Mouse (Mus musculus) neural tube, embryonic 15.5 days (tissue): ENCODE measurements around the gene Faim2. TPM values are rescaled to one million over a fixed set of nuclear protein-coding genes. Genes with fewer than 3 reads are reported as not detected.
A peak's percentile ranks its signal among the peaks of the same experiment; 100 is the strongest.

Experiments
- ATAC-seq: fragments of 200-750 bp; cut with Nextera tagmentation; 2 replicates; pipeline ENCODE4 v1.8.0; 2017; ENCODE audit warnings: mild to moderate bottlenecking, moderate TSS enrichment, moderate library complexity; ENCODE audit not compliant: low FRiP score
- H3K27ac ChIP-seq: fragments of 300-500 bp; sonication (generic); replicated peaks from 2 replicates; pipeline ENCODE4 v1.5.1; 2015; ENCODE audit warnings: mild to moderate bottlenecking, inconsistent platforms
- H3K27me3 ChIP-seq: fragments of 300-500 bp; sonication (generic); replicated peaks from 2 replicates; pipeline ENCODE4 v1.6.1; 2015; ENCODE audit warnings: inconsistent platforms
- H3K36me3 ChIP-seq: fragments of 300-500 bp; sonication (generic); 2 replicates; pipeline ENCODE4 v1.6.1; 2015; ENCODE audit warnings: inconsistent platforms
- H3K4me1 ChIP-seq: fragments of 300-500 bp; sonication (generic); 2 replicates; pipeline ENCODE4 v1.6.1; 2015; ENCODE audit warnings: inconsistent platforms
- H3K4me2 ChIP-seq: fragments of 300-500 bp; sonication (generic); 2 replicates; pipeline ENCODE4 v1.6.1; 2015; ENCODE audit warnings: inconsistent platforms, mild to moderate bottlenecking, moderate library complexity
- H3K4me3 ChIP-seq: fragments of 300-500 bp; sonication (generic); replicated peaks from 2 replicates; pipeline ENCODE4 v1.5.1; 2015; ENCODE audit warnings: mild to moderate bottlenecking, inconsistent platforms
- H3K9ac ChIP-seq: fragments of 300-500 bp; sonication (generic); replicated peaks from 2 replicates; pipeline ENCODE4 v1.6.1; 2015; ENCODE audit warnings: mild to moderate bottlenecking, inconsistent platforms
- H3K9me3 ChIP-seq: fragments of 300-500 bp; sonication (generic); replicated peaks from 2 replicates; pipeline ENCODE4 v1.6.1; 2016; ENCODE audit warnings: inconsistent platforms
- WGBS: fragments of 180-500 bp; shearing (Covaris S2); methylation state at CpG from one replicate; pipeline ENCODE4 v1.1.7; 2015; ENCODE audit warnings: mixed read lengths; 5-methylcytosine and 5-hydroxymethylcytosine counted together
- polyA plus RNA-seq: library from polyadenylated mRNA; unstranded; fragments of >200 nt; fragmentation: Nextera tagmentation; extraction: Ambion mirVana; gene quantifications from 2 replicates; pipeline ENCODE4 v1.2.1, GENCODE M21; 2015

Gene Faim2
- polyA plus RNA-seq, 1 experiment from 2014 or later, result 57.5 TPM

- ATAC-seq, result no peak
- Histone ChIP-seq H3K27me3 (no peaks in the 10 kb centered on the region), H3K36me3 (no peaks in the 10 kb centered on the region), H3K4me3 (no peak overlapping the region), H3K9ac (no peak overlapping the region), H3K9me3 (no peaks in the 10 kb centered on the region), H3K4me2 (no peak overlapping the region), H3K27ac (no peak overlapping the region), H3K4me1 (peaks cover 14% of the 10 kb centered on the region)
- 79% methylated on average over 1 of the region's 1 CpGs for WGBS
These were observed 52.2 kb downstream of the Faim2 start for GRCm38 (mm10) chr15:99475814-99476213.

- H3K27ac ChIP-seq, result peak within 1 kb of the TSS; percentile 92
- peak; percentile 93 for ATAC-seq
- WGBS, result under 1% methylated on average over 26 of the region's 26 CpGs
These were observed 53.4 kb downstream of the Faim2 start, which contains the start of gene Bcdin3d for GRCm38 (mm10) chr15:99474576-99474926. TSS of gene Bcdin3d (minus strand) at chr15:99474730.

GRCm38 (mm10) chr15:99473801-99474575 lies 54.0 kb downstream of the Faim2 start:
- Histone ChIP-seq H3K4me1 (peaks cover 20% of the 10 kb centered on the region), H3K36me3 (0 out of 2 replicates have a peak, but pooled peaks cover under 1% of the 10 kb centered on the region), H3K4me2 (peak overlapping the region; percentile 77), H3K9me3 (no peaks in the 10 kb centered on the region), H3K27me3 (no peaks in the 10 kb centered on the region), H3K4me3 (peak overlapping the region; percentile 94), H3K9ac (peak overlapping the region; percentile 88), H3K27ac (peak overlapping the region; percentile 92)
- WGBS, result 5% methylated on average over 38 of the region's 38 CpGs
- ATAC-seq, result peak; percentile 76

More at GRCm38 (mm10) chr15:99474576-99474926, 53.4 kb downstream of the Faim2 start, which contains the start of gene Bcdin3d:
- Histone ChIP-seq H3K9me3 (no peaks in the 10 kb centered on the region), H3K36me3 (no peaks in the 10 kb centered on the region), H3K4me1 (peaks cover 20% of the 10 kb centered on the region), H3K9ac (peak within 1 kb of the TSS; percentile 88), H3K4me3 (peak within 1 kb of the TSS; percentile 94), H3K4me2 (peak within 1 kb of the TSS; percentile 77), H3K27me3 (no peaks in the 10 kb centered on the region)

GRCm38 (mm10) chr15:99472972-99473371 lies 55.0 kb downstream of the Faim2 start:
- ATAC-seq, result no peak
- no peak overlapping the region for H3K4me2 ChIP-seq

GRCm38 (mm10) chr15:99471677-99472063 lies 56.3 kb downstream of the Faim2 start:
- H3K27ac ChIP-seq, result no peak overlapping the region
- no peak for ATAC-seq
- WGBS, result 76% methylated on average over 14 of the region's 14 CpGs
- peaks cover 20% of the 10 kb centered on the region for H3K4me1 ChIP-seq
- no peaks in the 10 kb centered on the region for H3K9me3 ChIP-seq
- H3K27me3 ChIP-seq, result no peaks in the 10 kb centered on the region
- H3K4me2 ChIP-seq, result no peak overlapping the region
- 0 out of 2 replicates have a peak, but pooled peaks cover 3% of the 10 kb centered on the region for H3K36me3 ChIP-seq
- H3K4me3 ChIP-seq, result no peak overlapping the region
- H3K9ac ChIP-seq, result no peak overlapping the region

More at GRCm38 (mm10) chr15:99472972-99473371, 55.0 kb downstream of the Faim2 start:
- Histone ChIP-seq H3K27ac (no peak overlapping the region), H3K4me1 (peaks cover 20% of the 10 kb centered on the region), H3K9me3 (no peaks in the 10 kb centered on the region), H3K4me3 (no peak overlapping the region; the same call in 1 of the 2 replicates), H3K27me3 (no peaks in the 10 kb centered on the region), H3K36me3 (0 out of 2 replicates have a peak, but pooled peaks cover 3% of the 10 kb centered on the region), H3K9ac (no peak overlapping the region)
- 93% methylated on average over 7 of the region's 7 CpGs for WGBS

GRCm38 (mm10) chr15:99470971-99471676 lies 56.8 kb downstream of the Faim2 start:
- WGBS, result 61% methylated on average over 17 of the region's 17 CpGs
- Histone ChIP-seq H3K9ac (no peak overlapping the region; the same call in 1 of the 2 replicates), H3K4me3 (no peak overlapping the region), H3K27ac (peak overlapping the region; percentile 7; the same call in 1 of the 2 replicates), H3K36me3 (0 out of 2 replicates have a peak, but pooled peaks cover 3% of the 10 kb centered on the region), H3K4me1 (peaks cover 20% of the 10 kb centered on the region), H3K4me2 (peak overlapping the region; percentile 17; the same call in 1 of the 2 replicates), H3K9me3 (no peaks in the 10 kb centered on the region), H3K27me3 (no peaks in the 10 kb centered on the region)
- no peak for ATAC-seq

- Histone ChIP-seq H3K4me3 (no peak overlapping the region), H3K9ac (no peak overlapping the region), H3K36me3 (0 out of 2 replicates have a peak, but pooled peaks cover 3% of the 10 kb centered on the region), H3K27me3 (no peaks in the 10 kb centered on the region), H3K4me2 (0 out of 2 replicates have a peak overlapping the region, but pooled peaks have one; percentile 17), H3K4me1 (peaks cover 20% of the 10 kb centered on the region), H3K27ac (0 out of 2 replicates have a peak overlapping the region, but pooled peaks have one; percentile 7), H3K9me3 (no peaks in the 10 kb centered on the region)
- no peak for ATAC-seq
- 83% methylated on average over 31 of the region's 31 CpGs for WGBS
These were observed 57.7 kb downstream of the Faim2 start for GRCm38 (mm10) chr15:99470224-99470761.

GRCm38 (mm10) chr15:99469736-99470135 lies 58.2 kb downstream of the Faim2 start:
- 95% methylated on average over 4 of the region's 4 CpGs for WGBS
- no peaks in the 10 kb centered on the region for H3K9me3 ChIP-seq
- no peak overlapping the region for H3K4me3 ChIP-seq
- H3K4me2 ChIP-seq, result no peak overlapping the region
- H3K27ac ChIP-seq, result no peak overlapping the region
- no peaks in the 10 kb centered on the region for H3K27me3 ChIP-seq
- ATAC-seq, result no peak
- H3K4me1 ChIP-seq, result peaks cover 16% of the 10 kb centered on the region
- H3K36me3 ChIP-seq, result 0 out of 2 replicates have a peak, but pooled peaks cover 3% of the 10 kb centered on the region
- no peak overlapping the region for H3K9ac ChIP-seq

- H3K4me2 ChIP-seq, result no peak overlapping the region
- H3K9ac ChIP-seq, result no peak overlapping the region
- no peaks in the 10 kb centered on the region for H3K9me3 ChIP-seq
- 45% methylated on average over 3 of the region's 3 CpGs for WGBS
- no peak overlapping the region for H3K27ac ChIP-seq
- H3K4me1 ChIP-seq, result peaks cover 14% of the 10 kb centered on the region
- no peak for ATAC-seq
- H3K4me3 ChIP-seq, result no peak overlapping the region
- 0 out of 2 replicates have a peak, but pooled peaks cover 3% of the 10 kb centered on the region for H3K36me3 ChIP-seq
- H3K27me3 ChIP-seq, result no peaks in the 10 kb centered on the region
These were observed 58.9 kb downstream of the Faim2 start for GRCm38 (mm10) chr15:99469067-99469466.

- Histone ChIP-seq H3K9me3 (no peaks in the 10 kb centered on the region), H3K4me1 (peaks cover 9% of the 10 kb centered on the region), H3K27ac (no peak overlapping the region), H3K4me3 (no peak overlapping the region), H3K27me3 (no peaks in the 10 kb centered on the region), H3K4me2 (no peak overlapping the region), H3K9ac (no peak overlapping the region), H3K36me3 (no peaks in the 10 kb centered on the region)
- WGBS, result 78% methylated on average over 13 of the region's 13 CpGs
- no peak for ATAC-seq
These were observed 64.8 kb downstream of the Faim2 start for GRCm38 (mm10) chr15:99463194-99463593.

- under 1% methylated on average over 42 of the region's 45 CpGs for WGBS
- no peaks in the 10 kb centered on the region for H3K9me3 ChIP-seq
These were observed 70.2 kb downstream of the Faim2 start, which contains the start of gene Nckap5l for GRCm38 (mm10) chr15:99457606-99458401. TSS of gene Nckap5l (minus strand) at chr15:99457748.

More at GRCm38 (mm10) chr15:99457606-99458401, 70.2 kb downstream of the Faim2 start, which contains the start of gene Nckap5l:
- Histone ChIP-seq H3K4me2 (peak within 1 kb of the TSS; percentile 81), H3K4me1 (peaks cover 50% of the 10 kb centered on the region), H3K36me3 (no peaks in the 10 kb centered on the region), H3K4me3 (peak within 1 kb of the TSS; percentile 98), H3K9ac (peak within 1 kb of the TSS; percentile 77), H3K27ac (peak within 1 kb of the TSS; percentile 96), H3K27me3 (no peaks in the 10 kb centered on the region)
- peak; percentile 96 for ATAC-seq
